Mouse (Mus musculus): ENCODE results near the gene 1700021F05Rik.

Gene 1700021F05Rik

DNA sequence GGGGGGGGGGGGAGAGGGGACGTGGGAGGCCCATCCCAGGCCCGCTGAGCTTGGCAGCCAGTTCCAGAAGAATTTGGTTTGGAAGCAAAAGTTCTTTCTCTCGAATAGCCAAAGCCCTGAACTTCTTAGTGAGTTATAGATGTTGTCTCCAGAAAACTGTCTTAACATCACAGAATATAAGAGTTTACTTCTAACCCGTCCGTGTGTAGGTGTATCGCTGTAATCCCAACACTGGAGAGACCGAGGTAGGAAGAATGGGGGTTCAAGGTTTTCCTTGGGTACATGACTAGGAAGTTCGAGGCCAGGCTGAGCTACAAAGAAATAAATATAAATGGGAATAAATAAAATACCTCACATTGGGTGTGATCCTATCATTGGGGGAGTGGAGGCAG, 355 bp upstream of the 1700021F05Rik start:
- intact Hi-C loops (cut with DNase I), result loop anchor here (2.0 kb wide), 1 partner anchor 62 kb away; the partner anchor contains the start of gene Bend3

DNA sequence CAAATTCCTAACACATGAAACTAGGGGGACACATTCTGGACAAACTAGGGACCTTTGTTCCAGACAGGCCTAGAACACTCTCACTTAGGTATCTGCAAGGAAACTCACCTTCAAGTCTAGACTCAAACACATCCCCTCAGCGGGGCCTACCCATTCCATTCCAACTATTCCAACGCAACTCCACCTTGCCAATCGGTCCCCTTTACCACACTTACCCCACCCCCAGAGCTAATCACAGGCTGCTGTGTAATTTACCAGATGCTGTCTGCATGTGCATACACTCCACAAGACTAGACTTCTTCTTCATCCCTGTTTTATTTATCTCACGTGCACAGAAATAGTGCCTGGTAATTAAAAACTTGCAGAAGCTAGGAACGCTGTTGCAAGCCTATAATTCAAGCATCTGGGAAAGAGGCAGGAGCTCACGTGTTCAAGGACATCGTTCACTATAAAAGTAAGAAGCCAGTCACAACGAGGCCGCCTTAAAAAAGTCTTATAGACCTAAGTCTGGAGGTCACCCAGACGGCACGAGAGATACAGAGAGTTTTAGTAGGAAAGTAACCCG, 966 bp downstream of the 1700021F05Rik start:
- intact Hi-C loops (cut with DNase I), result loop anchor here (2.0 kb wide), 1 partner anchor 61 kb away; the partner anchor contains the start of gene Bend3

DNA sequence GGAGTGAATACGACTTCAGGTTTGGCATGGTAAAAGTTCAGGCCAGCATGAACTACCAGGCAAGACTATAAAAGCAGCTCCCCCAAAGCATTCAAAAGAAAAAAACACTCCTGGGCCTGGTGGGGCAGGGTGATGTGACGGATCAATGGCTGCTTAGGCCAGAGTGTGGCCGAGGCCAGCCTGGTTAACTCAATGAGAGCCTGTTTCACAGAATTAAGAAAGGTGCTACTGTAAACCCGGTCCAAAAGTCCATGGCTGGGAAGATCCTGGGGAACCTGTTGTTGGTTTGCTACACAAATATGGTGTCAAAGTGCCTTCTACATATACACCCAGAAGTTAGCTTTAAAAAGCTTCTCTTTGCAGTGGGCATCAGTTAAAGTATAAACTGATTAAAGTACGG, 2.0 kb downstream of the 1700021F05Rik start:
- intact Hi-C loops (cut with DNase I), result no loop called here

DNA sequence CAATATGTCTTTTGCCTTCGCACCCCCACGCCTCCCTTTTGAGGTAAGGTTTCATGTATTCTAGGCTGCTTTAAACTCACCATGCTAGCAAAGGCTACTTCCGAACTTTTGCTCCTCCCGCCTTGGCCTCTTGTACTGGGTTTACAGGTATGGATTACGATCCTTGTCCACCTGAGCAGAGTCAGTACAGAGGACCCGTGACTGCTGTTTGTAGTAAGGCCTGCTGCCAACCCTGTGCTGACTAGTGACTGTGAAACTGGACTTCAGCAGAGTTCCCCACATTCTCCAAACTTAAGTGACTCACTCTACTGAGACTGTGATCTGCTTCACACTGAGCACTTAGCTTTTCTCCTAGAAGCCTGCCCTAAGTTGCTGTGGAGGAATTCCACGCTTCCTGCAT, 3.1 kb downstream of the 1700021F05Rik start:
- intact Hi-C loops (cut with DNase I), result no loop called here

DNA sequence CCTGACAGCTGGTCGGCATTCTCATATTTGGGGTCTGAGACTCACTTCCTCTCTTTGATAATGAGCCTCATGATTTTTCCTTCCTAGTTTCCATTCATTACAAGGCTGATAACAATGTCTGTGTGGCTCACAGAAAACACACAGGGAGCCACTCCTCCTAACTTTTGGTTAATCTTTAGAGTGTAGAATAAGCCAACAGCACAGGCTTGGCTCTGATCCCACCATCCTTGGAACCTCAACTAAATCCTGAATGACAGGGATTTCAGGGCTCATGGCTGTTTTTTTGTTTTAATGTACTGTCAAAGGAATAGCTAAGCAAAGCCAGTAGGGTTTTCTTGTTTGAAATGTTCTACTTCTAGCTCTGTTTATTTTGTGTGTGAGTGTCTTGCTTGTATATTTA, 6.4 kb downstream of the 1700021F05Rik start:
- intact Hi-C loops (cut with DNase I), result no loop called here

DNA sequence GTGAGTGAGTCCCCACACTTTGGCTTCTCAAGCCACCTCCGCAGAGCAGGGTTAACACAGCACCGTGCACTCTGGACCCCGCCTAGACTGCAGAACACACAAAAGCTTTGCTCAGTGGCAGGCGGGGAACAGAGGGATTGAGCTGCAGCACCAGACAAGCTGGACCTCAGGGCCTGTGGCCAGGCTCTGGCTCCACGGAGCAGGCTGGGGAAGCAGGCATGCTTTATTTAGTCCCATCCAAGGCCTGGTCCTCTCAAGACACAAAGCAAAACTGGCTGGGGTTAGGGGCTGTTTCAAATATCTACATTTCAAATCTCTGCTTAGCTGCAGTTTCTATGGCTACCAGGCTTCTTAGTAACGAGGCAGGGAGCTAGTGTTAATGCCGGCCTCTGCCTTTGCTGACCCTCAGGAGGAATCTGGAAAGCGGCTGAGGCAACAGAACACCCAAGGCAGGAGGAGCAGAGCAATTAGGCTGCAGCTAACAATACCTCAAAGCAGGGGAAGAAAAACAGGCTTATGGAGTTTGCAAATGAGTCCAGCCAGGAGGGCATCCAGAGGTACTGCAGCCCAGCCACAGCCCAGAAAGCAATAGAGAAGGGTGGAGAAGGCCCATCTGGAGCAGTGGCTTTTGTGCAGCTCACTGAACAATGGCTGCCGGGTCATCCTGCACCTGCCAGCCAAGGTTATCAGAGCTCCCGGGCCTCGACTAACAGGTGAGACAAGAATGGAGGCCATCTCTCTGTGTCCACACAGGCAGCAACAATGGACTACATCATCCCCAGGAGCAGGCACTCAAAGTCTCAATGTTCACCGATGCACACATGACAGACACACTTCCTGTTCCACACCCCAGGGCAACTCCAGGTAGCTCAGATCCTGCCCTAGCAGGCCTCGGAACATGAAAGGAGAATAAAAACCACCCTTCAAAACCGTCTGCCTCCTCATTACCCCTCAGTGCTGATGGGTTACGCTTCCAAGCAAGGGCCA, 13.2 kb downstream of the 1700021F05Rik start:
- intact Hi-C loops (cut with DNase I), result no loop called here

DNA sequence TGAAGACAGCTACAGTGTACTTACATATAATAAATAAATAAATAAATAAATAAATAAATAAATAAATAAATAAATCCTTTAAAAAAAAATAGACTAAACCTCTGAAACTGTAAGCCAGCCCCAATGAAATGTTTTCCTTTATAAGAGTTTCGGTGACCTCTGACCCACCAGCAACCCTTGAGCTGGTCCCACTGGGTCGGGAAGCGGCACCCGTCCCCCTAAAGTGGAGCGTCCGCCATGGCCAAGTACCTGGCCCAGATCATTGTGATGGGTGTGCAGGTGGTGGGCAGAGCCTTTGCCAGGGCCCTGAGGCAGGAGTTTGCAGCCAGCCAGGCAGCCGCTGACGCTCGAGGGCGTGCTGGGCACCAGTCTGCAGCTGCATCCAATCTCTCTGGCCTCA, 16.9 kb downstream of the 1700021F05Rik start, which contains the start of gene Gm9803:
Gene Gm9803 (plus strand): TSS at position 154 of the 400 bp plus-strand sequence.
- intact Hi-C loops (cut with DNase I), result loop anchor here (5.0 kb wide), 1 partner anchor 37 kb away; no protein-coding TSS in a partner anchor

DNA sequence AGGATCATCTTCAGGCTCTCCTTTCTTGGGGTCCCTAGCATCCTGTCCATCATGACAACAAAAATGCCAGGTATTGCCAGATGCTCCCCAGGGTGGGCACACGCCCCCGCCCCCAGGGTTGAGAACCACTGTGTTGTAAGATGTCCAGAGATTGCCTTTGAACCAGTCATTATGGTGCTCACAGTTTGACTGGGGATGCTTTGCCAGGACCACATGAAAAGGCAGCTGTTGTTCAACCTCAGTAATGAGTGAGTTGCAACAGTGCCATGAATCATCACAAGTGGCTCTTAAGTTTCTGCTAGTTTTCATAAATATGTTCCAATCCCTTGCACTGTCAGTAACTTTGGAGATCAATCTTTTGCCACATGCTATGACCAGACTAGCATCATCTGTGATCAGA, 20.8 kb downstream of the 1700021F05Rik start:
- intact Hi-C loops (cut with DNase I), result loop anchor here (5.0 kb wide), 1 partner anchor 33 kb away; no protein-coding TSS in a partner anchor

DNA sequence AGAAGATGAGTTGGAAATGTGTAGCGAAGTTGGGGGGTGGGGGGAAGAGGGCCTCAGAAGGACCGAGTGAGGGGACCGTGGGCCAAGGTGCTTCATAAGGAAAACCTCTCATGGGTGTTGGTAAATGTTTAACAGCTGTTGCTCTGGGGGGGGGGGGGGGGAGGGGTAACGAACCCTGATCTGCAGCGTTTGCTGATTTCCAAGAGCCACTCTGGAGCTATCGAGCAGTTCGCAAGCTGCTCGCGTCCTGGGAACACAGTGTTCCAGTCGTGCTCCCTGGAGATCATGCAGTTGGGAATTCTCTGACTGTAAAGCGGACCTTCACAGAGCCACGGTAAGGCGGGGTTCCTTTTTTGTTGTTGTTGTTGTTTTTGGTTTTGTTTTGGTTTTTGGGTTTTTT, 22.4 kb downstream of the 1700021F05Rik start:
- intact Hi-C loops (cut with DNase I), result no loop called here

DNA sequence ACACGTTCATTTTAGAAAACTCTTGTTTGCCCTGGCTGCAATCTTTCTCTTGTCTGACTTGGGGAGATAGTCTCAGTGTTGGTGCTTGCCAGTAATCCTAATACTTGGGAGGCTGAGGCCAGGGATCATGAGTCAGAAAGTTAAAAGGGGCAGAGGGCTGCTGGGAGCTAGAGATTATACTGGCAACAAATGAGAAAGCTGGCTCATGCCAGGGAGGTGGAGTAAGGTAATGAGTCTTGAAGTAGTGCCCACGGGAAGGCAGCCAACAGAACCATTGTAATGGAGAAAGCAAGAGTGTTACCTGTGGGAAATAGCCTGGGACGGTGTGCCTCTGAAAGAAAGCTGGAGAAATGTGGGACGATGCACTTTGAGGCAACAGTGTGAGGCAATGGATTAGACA, 23.0 kb downstream of the 1700021F05Rik start:
- intact Hi-C loops (cut with DNase I), result no loop called here

DNA sequence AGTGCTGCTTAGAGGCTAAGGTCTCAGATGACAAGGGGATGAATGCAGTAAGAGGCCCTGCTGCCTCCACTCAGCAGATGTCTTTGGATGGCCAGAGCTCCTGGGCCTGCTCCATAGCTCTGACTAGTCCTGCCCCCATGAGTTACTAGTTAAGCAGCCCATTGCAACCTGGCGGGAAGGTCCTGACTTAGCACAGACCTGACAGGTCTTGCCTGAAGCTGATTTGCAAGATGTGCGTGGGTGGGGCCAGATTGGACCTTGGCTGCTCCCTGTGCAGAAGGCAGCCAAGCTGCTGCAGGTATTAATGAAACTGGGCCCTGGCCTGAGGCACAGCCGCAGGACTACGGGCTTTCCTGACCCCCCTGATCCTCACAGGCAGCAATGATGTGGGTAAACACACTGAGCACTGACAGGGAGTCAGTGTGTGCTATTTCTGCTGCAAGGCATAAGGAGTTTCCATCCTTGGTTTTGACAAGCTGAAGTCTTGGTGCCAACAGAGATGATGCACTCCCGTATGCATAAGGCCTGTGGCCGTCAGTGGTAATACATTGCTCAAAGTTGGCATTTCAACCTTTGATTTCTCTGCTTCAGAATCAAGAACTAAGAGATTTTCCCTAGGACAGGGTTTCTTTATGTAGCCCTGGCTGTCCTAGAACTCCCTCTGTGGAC, 23.7 kb downstream of the 1700021F05Rik start:
- intact Hi-C loops (cut with DNase I), result no loop called here

DNA sequence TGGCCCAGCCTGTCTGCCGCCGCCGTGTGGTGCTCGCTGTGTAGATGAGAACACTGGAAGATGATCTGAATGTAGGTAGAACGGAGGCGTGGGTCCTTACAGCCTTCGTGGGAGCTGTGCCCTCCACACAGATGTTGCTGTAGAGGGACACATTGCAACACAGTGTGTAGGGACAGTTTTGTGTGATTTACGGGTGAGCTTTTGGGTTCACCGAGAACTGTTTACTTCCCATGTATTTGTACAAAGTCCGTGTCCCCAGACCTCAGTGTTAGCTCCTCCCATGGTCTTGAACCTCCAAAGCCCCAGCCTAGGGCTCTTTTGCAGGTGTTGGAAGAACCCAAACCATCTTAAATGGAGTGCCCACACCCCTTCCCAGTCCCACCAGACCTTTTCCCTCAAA, 27.8 kb downstream of the 1700021F05Rik start:
- intact Hi-C loops (cut with DNase I), result no loop called here

DNA sequence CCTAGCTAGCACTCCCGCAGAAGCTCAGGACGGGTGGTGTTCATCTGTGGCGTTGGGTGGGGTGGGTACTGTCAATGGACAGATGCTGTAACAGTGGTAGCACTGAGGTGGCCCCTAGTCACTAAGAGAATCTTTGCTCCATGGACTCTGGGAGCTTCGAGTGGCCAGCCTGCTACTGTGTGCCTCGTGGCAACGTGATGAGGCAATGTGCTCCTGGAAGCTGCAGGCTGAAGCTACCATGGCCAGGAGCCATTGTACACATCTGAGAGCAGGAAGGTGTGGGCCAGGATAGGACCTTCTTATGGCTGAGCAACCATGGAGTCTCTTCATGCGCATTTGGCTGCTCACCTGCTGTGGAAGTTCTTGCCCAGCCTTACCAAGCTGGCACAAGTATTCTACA, 31.6 kb downstream of the 1700021F05Rik start:
- intact Hi-C loops (cut with DNase I), result no loop called here

DNA sequence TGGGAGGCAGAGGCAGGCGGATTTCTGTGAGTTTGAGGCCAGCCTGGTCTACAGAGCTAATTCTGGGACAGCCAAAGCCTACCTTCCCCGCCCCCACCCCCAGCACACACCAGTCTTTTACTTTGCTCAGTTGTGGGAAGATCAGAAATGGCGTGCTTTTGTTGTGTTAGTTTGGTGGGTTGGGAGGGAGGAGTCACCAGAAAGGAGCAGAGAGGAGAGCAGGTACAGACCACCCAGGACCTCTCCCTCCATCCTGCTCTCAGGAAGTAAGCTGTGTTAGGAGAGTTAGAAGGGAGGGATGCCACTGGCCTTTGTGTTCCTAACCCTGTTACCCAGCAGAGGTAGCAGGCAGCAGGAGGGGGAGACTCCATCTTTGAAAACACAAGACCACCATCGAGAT, 33.7 kb downstream of the 1700021F05Rik start:
- intact Hi-C loops (cut with DNase I), result no loop called here

DNA sequence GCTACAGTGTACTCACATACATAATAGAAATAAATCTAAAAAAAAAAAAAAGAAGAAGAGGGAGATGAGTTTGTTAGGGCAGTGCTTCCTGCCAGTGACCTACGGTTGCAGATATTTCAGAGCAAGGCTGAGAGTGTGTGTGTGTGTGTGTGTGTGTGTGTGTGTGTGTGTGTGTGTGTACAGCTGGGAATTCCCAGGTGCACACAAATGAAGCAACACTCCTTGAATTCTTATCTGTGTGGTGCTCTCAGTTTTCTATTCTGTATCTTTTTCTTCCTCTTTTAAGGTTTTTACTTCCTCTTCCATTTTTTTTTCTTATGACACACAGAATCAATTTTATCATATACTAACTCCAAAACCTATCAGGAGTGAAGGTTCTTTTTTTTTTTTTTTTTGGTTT, 36.5 kb downstream of the 1700021F05Rik start:
- intact Hi-C loops (cut with DNase I), result no loop called here

DNA sequence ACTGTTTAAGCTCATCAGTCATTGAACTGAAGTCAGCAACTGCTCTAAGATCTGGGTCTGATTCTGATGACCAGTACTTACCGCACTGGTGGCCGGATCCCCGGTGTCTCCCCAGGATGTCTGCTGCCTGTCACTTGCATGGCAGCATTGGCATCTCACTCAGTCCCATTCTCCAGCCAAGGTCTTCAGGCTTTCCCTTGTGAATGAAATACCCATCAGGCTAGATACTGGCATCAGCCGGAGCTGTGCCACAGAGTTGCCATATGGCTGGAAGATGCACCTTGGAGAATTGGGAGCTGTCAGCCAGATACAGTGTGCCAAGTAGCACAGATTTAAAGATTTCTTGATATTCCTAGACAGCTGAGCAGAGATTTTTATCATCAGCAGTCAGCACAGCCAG, 38.2 kb downstream of the 1700021F05Rik start:
- intact Hi-C loops (cut with DNase I), result no loop called here

DNA sequence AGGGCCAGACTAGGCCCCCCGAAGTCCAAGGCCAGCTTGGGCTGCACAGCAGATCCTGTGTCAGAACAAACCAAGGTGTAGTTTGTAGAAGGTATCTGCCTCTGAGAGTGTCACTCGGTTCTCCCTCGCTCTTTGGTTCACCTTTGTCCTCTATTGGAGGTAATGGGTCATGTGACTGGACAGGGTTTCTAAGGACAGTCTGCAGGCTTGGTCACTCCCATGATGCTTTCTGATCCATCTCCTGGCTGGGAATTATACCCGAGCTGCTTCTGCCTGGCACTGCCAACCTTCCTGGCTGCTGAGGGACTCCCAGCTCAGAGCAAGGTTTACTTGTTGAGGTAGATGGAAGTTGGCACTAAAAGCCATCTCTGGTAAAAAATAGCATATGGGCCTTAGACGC, 49.9 kb downstream of the 1700021F05Rik start:
- intact Hi-C loops (cut with DNase I), result no loop called here

DNA sequence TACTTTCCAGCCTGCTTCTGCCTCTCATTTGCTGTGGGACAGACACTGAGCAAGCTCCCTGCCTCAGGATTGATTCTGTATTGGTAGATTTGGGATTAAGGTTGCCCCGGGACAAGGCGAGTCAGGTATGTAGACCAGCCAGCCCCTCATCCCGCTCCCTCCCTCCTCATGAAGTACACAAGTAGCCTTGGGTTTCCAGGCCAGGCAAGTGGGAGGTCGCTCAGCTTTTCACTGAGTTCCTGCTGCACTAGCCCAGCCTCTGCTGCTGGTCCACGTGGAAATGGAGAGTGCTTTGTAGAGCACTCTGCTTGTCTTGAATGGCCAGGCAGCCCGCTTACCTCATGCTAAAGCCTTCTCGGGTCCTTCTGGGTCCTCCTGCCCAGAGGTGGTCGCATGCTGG, 50.8 kb downstream of the 1700021F05Rik start:
- intact Hi-C loops (cut with DNase I), result no loop called here

DNA sequence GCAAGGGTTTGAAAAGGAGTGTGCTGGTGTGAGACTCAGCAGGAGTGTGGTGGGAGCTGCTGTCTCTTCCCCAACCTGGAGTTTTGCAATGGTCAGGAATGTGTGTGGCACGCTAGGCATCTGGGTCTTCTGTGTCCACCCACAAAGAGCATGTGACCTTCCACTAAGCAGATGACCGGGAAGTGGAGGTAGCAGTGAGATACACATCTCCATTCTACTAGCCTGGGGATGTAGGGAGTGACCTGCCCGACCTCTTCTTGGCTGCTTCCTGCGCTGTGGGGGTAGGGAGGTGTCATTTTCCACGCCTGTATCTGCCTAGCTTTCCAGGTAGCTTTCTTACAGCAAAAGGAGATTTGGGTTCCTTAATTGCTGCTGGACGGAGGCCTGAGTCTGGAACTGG, 51.2 kb downstream of the 1700021F05Rik start:
- intact Hi-C loops (cut with DNase I), result loop anchor here (5.0 kb wide), 1 partner anchor 33 kb away; the partner anchor contains the start of gene Gm9803

DNA sequence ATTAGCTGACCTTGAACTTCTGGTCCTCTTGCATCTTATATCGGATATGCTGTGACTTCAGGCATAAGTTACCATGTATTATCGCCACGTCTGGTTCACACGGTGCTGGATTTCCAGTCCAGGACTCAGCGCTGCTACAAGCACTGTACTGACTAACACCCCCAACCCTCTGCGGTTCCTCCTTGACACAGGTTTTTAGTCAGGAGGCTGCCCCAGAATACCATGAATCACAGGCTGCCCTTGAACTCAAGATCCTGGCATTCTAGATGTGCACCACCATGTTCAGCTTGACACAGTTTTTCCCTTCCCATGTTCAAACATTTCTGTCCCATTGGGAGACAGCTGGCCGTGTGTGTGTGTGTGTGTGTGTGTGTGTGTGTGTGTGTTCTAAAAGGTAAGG, 51.7 kb downstream of the 1700021F05Rik start:
- intact Hi-C loops (cut with DNase I), result loop anchor here (5.0 kb wide), 1 partner anchor 33 kb away; the partner anchor contains the start of gene Gm9803

DNA sequence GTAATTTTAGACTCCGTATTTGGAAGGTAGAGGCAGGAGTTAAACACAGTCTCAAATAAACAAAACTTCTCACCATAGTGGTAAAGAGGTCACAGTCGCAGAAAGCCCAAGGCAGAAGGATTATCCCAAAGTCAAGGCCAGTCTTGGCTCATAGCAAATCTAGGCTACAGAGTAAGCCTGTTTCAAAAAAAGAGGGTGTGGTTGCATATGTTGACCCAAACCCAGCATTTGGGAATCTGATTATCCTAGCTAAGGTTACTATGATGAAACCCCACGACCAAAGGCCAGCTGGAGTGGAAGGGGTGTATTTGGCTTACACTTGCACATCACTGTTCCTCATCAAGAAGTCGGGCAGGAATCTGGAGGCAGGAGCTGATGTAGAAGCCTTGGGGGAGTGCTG, 52.5 kb downstream of the 1700021F05Rik start:
- intact Hi-C loops (cut with DNase I), result loop anchor here (5.0 kb wide), 1 partner anchor 34 kb away; the partner anchor contains the start of gene Gm9803

Data from adrenal gland (tissue).